Mouse (Mus musculus) cortical plate, adult 2 months (tissue): ENCODE results near the gene Ndufb8.

ENCODE experiments used
- CTCF ChIP-seq: fragments of 200-500 bp; IDR thresholded peaks from 2 replicates; pipeline ENCODE4 v1.5.1; 2011; ENCODE audit warnings: mild to moderate bottlenecking, control low read depth, low read length; ENCODE audit not compliant: insufficient read depth; ENCODE audit errors: extremely low read depth
- POLR2A ChIP-seq: fragments of 200-500 bp; IDR thresholded peaks from 2 replicates; pipeline ENCODE4 v1.6.1; 2011; ENCODE audit warnings: mild to moderate bottlenecking, low read length, control low read depth; ENCODE audit not compliant: insufficient read depth; ENCODE audit errors: extremely low read depth

GRCm38 (mm10) chr19:44500240-44500639 lies 55.0 kb downstream of the Ndufb8 start:
- TF ChIP-seq POLR2A = no peak
- no peak for TF ChIP-seq CTCF
